Mouse (Mus musculus): ENCODE measurements around the gene Afap1. TPM values are rescaled to one million over a fixed set of nuclear protein-coding genes. Genes with fewer than 3 reads are reported as not detected.

Gene Afap1
- polyA plus RNA-seq, 1 experiment from 2014 or later = 73.0 TPM

GRCm38 (mm10) chr5:35918387-35918786, 25.3 kb downstream of the Afap1 start:
- Histone ChIP-seq H3K9me3 (no peaks in the 10 kb centered on the region), H3K27ac (peak overlapping the region; percentile 94), H3K9ac (replicated peaks) (peak overlapping the region; percentile 50), H3K4me1 (replicated peaks) (peaks cover 94% of the 10 kb centered on the region), H3K36me3 (no peaks in the 10 kb centered on the region), H3K27me3 (no peaks in the 10 kb centered on the region), H3K4me2 (replicated peaks) (0 out of 2 replicates have a peak overlapping the region, but pooled peaks have one; percentile 4), H3K4me3 (replicated peaks) (no peak overlapping the region)
- peak; percentile 62 for ATAC-seq
- WGBS = 20% methylated on average over 8 of the region's 8 CpGs

GRCm38 (mm10) chr5:35920076-35920475, 27.0 kb downstream of the Afap1 start:
- Histone ChIP-seq H3K27me3 (no peaks in the 10 kb centered on the region), H3K9ac (replicated peaks) (no peak overlapping the region), H3K9me3 (no peaks in the 10 kb centered on the region), H3K27ac (peak overlapping the region; percentile 68), H3K4me3 (replicated peaks) (no peak overlapping the region), H3K36me3 (no peaks in the 10 kb centered on the region), H3K4me2 (replicated peaks) (no peak overlapping the region), H3K4me1 (replicated peaks) (peaks cover 98% of the 10 kb centered on the region)
- peak; percentile 10; the same call in 1 of the 2 replicates for ATAC-seq
- WGBS = 19% methylated on average over 4 of the region's 4 CpGs

- H3K4me1 ChIP-seq (replicated peaks) = peaks cover 98% of the 10 kb centered on the region
- H3K9me3 ChIP-seq = no peaks in the 10 kb centered on the region
- no peak overlapping the region for H3K4me3 ChIP-seq (replicated peaks)
- no peaks in the 10 kb centered on the region; the same call in 1 of the 2 replicates for H3K36me3 ChIP-seq
- H3K9ac ChIP-seq (replicated peaks) = no peak overlapping the region
- no peak for ATAC-seq
- no peak overlapping the region for H3K27ac ChIP-seq
- no peak overlapping the region for H3K4me2 ChIP-seq (replicated peaks)
- H3K27me3 ChIP-seq = no peaks in the 10 kb centered on the region
Observed at GRCm38 (mm10) chr5:35920557-35920956, 27.4 kb downstream of the Afap1 start.

GRCm38 (mm10) chr5:35921141-35921540, 28.0 kb downstream of the Afap1 start:
- no peaks in the 10 kb centered on the region for H3K9me3 ChIP-seq
- WGBS = 80% methylated on average over 6 of the region's 6 CpGs

GRCm38 (mm10) chr5:35921595-35922254, 28.6 kb downstream of the Afap1 start:
- H3K4me2 ChIP-seq (replicated peaks) = 0 out of 2 replicates have a peak overlapping the region, but pooled peaks have one; percentile 6
- H3K9me3 ChIP-seq = no peaks in the 10 kb centered on the region
- H3K4me1 ChIP-seq (replicated peaks) = peaks cover 98% of the 10 kb centered on the region
- H3K27me3 ChIP-seq = no peaks in the 10 kb centered on the region
- H3K27ac ChIP-seq = peak overlapping the region; percentile 51; the same call in 1 of the 2 replicates
- no peak for ATAC-seq
- H3K36me3 ChIP-seq = no peaks in the 10 kb centered on the region; the same call in 1 of the 2 replicates
- 49% methylated on average over 10 of the region's 10 CpGs for WGBS
- H3K4me3 ChIP-seq (replicated peaks) = no peak overlapping the region
- H3K9ac ChIP-seq (replicated peaks) = peak overlapping the region; percentile 19; the same call in 1 of the 2 replicates

More at GRCm38 (mm10) chr5:35921141-35921540, 28.0 kb downstream of the Afap1 start:
- H3K27ac ChIP-seq = peak overlapping the region; percentile 39; the same call in 1 of the 2 replicates
- H3K4me2 ChIP-seq (replicated peaks) = no peak overlapping the region
- H3K4me1 ChIP-seq (replicated peaks) = peaks cover 98% of the 10 kb centered on the region
- ATAC-seq = no peak
- no peaks in the 10 kb centered on the region; the same call in 1 of the 2 replicates for H3K36me3 ChIP-seq
- no peaks in the 10 kb centered on the region for H3K27me3 ChIP-seq
- H3K9ac ChIP-seq (replicated peaks) = no peak overlapping the region
- no peak overlapping the region for H3K4me3 ChIP-seq (replicated peaks)

GRCm38 (mm10) chr5:35923448-35923847, 30.3 kb downstream of the Afap1 start:
- Histone ChIP-seq H3K4me3 (replicated peaks) (no peak overlapping the region), H3K27ac (no peak overlapping the region), H3K4me1 (replicated peaks) (peaks cover 100% of the 10 kb centered on the region), H3K36me3 (no peaks in the 10 kb centered on the region; the same call in 1 of the 2 replicates), H3K9me3 (no peaks in the 10 kb centered on the region), H3K4me2 (replicated peaks) (no peak overlapping the region), H3K9ac (replicated peaks) (no peak overlapping the region), H3K27me3 (no peaks in the 10 kb centered on the region)
- 92% methylated on average over 6 of the region's 6 CpGs for WGBS
- no peak for ATAC-seq

GRCm38 (mm10) chr5:35925171-35925634, 32.1 kb downstream of the Afap1 start:
- peak; percentile 48; the same call in 1 of the 2 replicates for ATAC-seq
- Histone ChIP-seq H3K4me2 (replicated peaks) (no peak overlapping the region), H3K27me3 (no peaks in the 10 kb centered on the region), H3K36me3 (no peaks in the 10 kb centered on the region; the same call in 1 of the 2 replicates), H3K27ac (peak overlapping the region; percentile 63), H3K4me1 (replicated peaks) (peaks cover 84% of the 10 kb centered on the region), H3K9me3 (no peaks in the 10 kb centered on the region), H3K4me3 (replicated peaks) (no peak overlapping the region), H3K9ac (replicated peaks) (no peak overlapping the region; the same call in 1 of the 2 replicates)
- WGBS = 51% methylated on average over 12 of the region's 12 CpGs

GRCm38 (mm10) chr5:35926511-35926910, 33.4 kb downstream of the Afap1 start:
- Histone ChIP-seq H3K27me3 (no peaks in the 10 kb centered on the region), H3K4me3 (replicated peaks) (no peak overlapping the region), H3K36me3 (no peaks in the 10 kb centered on the region; the same call in 1 of the 2 replicates), H3K9me3 (no peaks in the 10 kb centered on the region), H3K27ac (peak overlapping the region; percentile 63), H3K4me2 (replicated peaks) (no peak overlapping the region), H3K4me1 (replicated peaks) (peaks cover 77% of the 10 kb centered on the region), H3K9ac (replicated peaks) (0 out of 2 replicates have a peak overlapping the region, but pooled peaks have one; percentile 7)
- ATAC-seq = no peak
- WGBS = 74% methylated on average over 8 of the region's 8 CpGs

- WGBS = 75% methylated on average over 5 of the region's 5 CpGs
- Histone ChIP-seq H3K27me3 (no peaks in the 10 kb centered on the region), H3K4me2 (replicated peaks) (no peak overlapping the region), H3K4me3 (replicated peaks) (no peak overlapping the region), H3K9me3 (no peaks in the 10 kb centered on the region), H3K36me3 (peaks cover 5% of the 10 kb centered on the region), H3K27ac (no peak overlapping the region), H3K9ac (replicated peaks) (no peak overlapping the region), H3K4me1 (replicated peaks) (peaks cover 59% of the 10 kb centered on the region)
- no peak for ATAC-seq
Observed at GRCm38 (mm10) chr5:35931296-35931695, 38.2 kb downstream of the Afap1 start.

GRCm38 (mm10) chr5:35933059-35933458, 39.9 kb downstream of the Afap1 start:
- Histone ChIP-seq H3K27ac (0 out of 2 replicates have a peak overlapping the region, but pooled peaks have one; percentile 30), H3K36me3 (peaks cover 13% of the 10 kb centered on the region), H3K9me3 (no peaks in the 10 kb centered on the region), H3K4me1 (replicated peaks) (peaks cover 45% of the 10 kb centered on the region), H3K9ac (replicated peaks) (no peak overlapping the region), H3K27me3 (no peaks in the 10 kb centered on the region), H3K4me3 (replicated peaks) (no peak overlapping the region), H3K4me2 (replicated peaks) (no peak overlapping the region)
- 72% methylated on average over 10 of the region's 10 CpGs for WGBS
- ATAC-seq = no peak

- 83% methylated on average over 7 of the region's 7 CpGs for WGBS
- Histone ChIP-seq H3K4me2 (replicated peaks) (no peak overlapping the region), H3K27me3 (no peaks in the 10 kb centered on the region), H3K4me1 (replicated peaks) (peaks cover 57% of the 10 kb centered on the region), H3K9me3 (no peaks in the 10 kb centered on the region), H3K36me3 (peaks cover 13% of the 10 kb centered on the region), H3K9ac (replicated peaks) (no peak overlapping the region), H3K27ac (no peak overlapping the region), H3K4me3 (replicated peaks) (no peak overlapping the region)
- ATAC-seq = no peak
Observed at GRCm38 (mm10) chr5:35935939-35936338, 42.8 kb downstream of the Afap1 start.

All from midbrain, embryonic 13.5 days (tissue).